Mouse (Mus musculus) embryo, embryonic 9.5 days (tissue): Measurements from ENCODE around the gene Ahnak.
"Not testable (repeated sequence)": the region's sequence is repeated elsewhere in the genome, so short reads cannot be mapped to it uniquely, and the experiment has no call there.

Experiments
- DNase-seq: peaks from one replicate; pipeline ENCODE4 v3.0.0-alpha.2; 2017; ENCODE audit errors: extremely low spot score

The Ahnak gene

GRCm38 (mm10) chr19:9065621-9066561 is 76.8 kb downstream of the Ahnak start:
- DNase-seq, result no peak

GRCm38 (mm10) chr19:9067292-9067691 is 78.2 kb downstream of the Ahnak start:
- no peak for DNase-seq

GRCm38 (mm10) chr19:9069687-9070307 is 80.7 kb downstream of the Ahnak start:
- DNase-seq, result no peak

GRCm38 (mm10) chr19:9070316-9070715 is 81.2 kb downstream of the Ahnak start:
- no peak for DNase-seq

- no peak for DNase-seq
Observed at GRCm38 (mm10) chr19:9071456-9072156, 82.5 kb downstream of the Ahnak start.

- no peak for DNase-seq
Observed at GRCm38 (mm10) chr19:9072157-9072530, 83.1 kb downstream of the Ahnak start.

- no peak for DNase-seq
Observed at GRCm38 (mm10) chr19:9073776-9074411, 84.8 kb downstream of the Ahnak start.

- DNase-seq, result no peak
Observed at GRCm38 (mm10) chr19:9074424-9074823, 85.3 kb downstream of the Ahnak start.

GRCm38 (mm10) chr19:9075558-9075957 is 86.5 kb downstream of the Ahnak start:
- no peak for DNase-seq

GRCm38 (mm10) chr19:9076035-9076434 is 87.0 kb downstream of the Ahnak start:
- DNase-seq, result no peak

- DNase-seq, result no peak
Observed at GRCm38 (mm10) chr19:9076982-9077660, 88.0 kb downstream of the Ahnak start.

- DNase-seq, result no peak
Observed at GRCm38 (mm10) chr19:9079916-9080315, 90.8 kb downstream of the Ahnak start.

- DNase-seq, result no peak
Observed at GRCm38 (mm10) chr19:9081311-9082190, 92.5 kb downstream of the Ahnak start.

- DNase-seq, result peak; percentile 82
Observed at GRCm38 (mm10) chr19:9082191-9083009, 93.3 kb downstream of the Ahnak start.

- DNase-seq, result no peak
Observed at GRCm38 (mm10) chr19:9083010-9083355, 93.9 kb downstream of the Ahnak start.

- not testable (repeated sequence) for DNase-seq
Observed at GRCm38 (mm10) chr19:9083892-9084291, 94.8 kb downstream of the Ahnak start.

- DNase-seq, result no peak
Observed at GRCm38 (mm10) chr19:9087821-9088220, 98.7 kb downstream of the Ahnak start, which contains the start of gene Scgb1a1. TSS of gene Scgb1a1 (minus strand) at chr19:9087958.

- DNase-seq, result no peak
Observed at GRCm38 (mm10) chr19:9090191-9090590, 101.1 kb downstream of the Ahnak start.

GRCm38 (mm10) chr19:9090709-9091108 is 101.6 kb downstream of the Ahnak start:
- no peak for DNase-seq

GRCm38 (mm10) chr19:9095111-9095510 is 106.0 kb downstream of the Ahnak start:
- DNase-seq, result no peak
